In the genomic region with DNA sequence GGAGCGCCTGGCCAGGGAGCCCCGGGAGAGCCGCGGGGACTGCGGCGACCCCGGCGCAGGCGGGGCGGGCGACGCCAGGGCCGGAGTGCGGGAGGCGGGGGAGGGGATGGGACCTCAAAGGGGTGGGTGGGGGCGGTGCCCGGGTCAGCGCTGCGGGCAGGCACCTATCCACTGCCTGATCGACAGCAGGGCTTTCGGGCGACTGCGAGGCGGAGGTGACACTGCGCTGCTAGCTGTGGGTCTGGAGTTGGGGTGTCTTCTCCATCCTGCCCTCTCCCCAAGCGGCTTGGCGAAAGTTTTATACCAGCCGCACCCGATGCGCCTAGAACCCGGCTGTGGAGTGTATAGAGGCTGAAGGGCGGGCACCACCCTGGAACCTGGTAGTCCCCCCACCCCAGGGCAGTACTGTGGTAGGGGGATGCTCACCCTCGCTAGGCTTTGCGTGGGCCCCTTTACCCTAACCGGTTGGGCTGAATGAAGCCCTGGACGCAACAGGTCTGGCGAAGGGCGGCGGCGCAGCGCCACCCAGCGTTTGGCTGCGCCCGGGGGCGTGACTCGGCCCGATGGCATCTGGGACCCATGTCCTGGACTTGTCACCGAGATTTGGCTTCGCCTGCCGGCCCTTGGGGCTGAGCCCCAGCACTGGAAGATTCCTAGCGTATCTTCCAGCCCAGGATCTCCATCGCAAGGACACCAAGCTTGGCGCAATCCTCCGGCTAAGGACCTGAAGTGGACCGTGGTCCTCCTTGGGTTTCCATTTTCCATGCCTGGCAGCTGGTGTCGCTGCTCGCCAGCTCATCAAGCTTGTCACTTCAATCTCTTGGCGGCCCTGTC, we compare ENCODE assay signal across 8 mouse cellular contexts. TPM values are rescaled to one million over a fixed set of nuclear protein-coding genes. Genes with fewer than 3 reads are reported as not detected.
DNase-seq lines count a peak whose midpoint lies in the region; ATAC-seq lines count a peak whose summit lies in the region.

Syt17 (minus strand) TSS at position 89 of the 834 bp plus-strand sequence.

- WGBS in hindbrain, embryonic 12.5 days, result under 1% methylated on average over 58 of the region's 58 CpGs

- DNase-seq in adrenal gland, adult (ENCODE audit: inconsistent age in 2 of 2, low spot score in 1 of 2), result peak; percentile 70 to 93
- DNase-seq in cerebellum, adult 9-11 months, result peak; percentile 33
- DNase-seq in frontal cortex, postnatal 25 days (ENCODE audit: low spot score in 2 of 2), result peak; percentile 44 to 48
- DNase-seq in layer of hippocampus, postnatal 25 days (ENCODE audit: extremely low spot score in 1 of 2, low spot score in 1 of 2), result peak; percentile 64 to 71
- DNase-seq in lung, postnatal 25 days (ENCODE audit: low spot score), result peak; percentile 76
- DNase-seq in right cerebral cortex, postnatal 10 days (ENCODE audit: low spot score in 2 of 2), result peak; percentile 57 to 66

- H3K4me1 ChIP-seq in hindbrain, embryonic 12.5 days, result peaks cover 21% of the 10 kb centered on the region

- H3K27ac ChIP-seq in hindbrain, embryonic 12.5 days, result no peak within 1 kb of the TSS

- H3K36me3 ChIP-seq in hindbrain, embryonic 12.5 days, result no peaks in the 10 kb centered on the region

- H3K9ac ChIP-seq in hindbrain, embryonic 12.5 days, result peak within 1 kb of the TSS; percentile 61

- no peaks in the 10 kb centered on the region for H3K9me3 ChIP-seq in hindbrain, embryonic 12.5 days (replicated peaks)

- peaks cover 29% of the 10 kb centered on the region for H3K27me3 ChIP-seq in hindbrain, embryonic 12.5 days

- peak within 1 kb of the TSS; percentile 92 for H3K4me2 ChIP-seq in hindbrain, embryonic 12.5 days (replicated peaks)

- peak; percentile 71 for ATAC-seq in hindbrain, embryonic 12.5 days (ENCODE audit: low FRiP score)
- no peak for ATAC-seq in inflammation-experienced regulatory T-cells, adult 6 months

- peak within 1 kb of the TSS; percentile 62 for H3K4me3 ChIP-seq in hindbrain, embryonic 12.5 days

RNA-seq across cellular contexts. Expression of gene Syt17, which starts in this region (rescaled TPM):
- 6.1 and 6.4 TPM in 2 replicates for polyA plus RNA-seq in hindbrain, embryonic 12.5 days (2016; fragmentation: Nextera tagmentation; extraction: Ambion mirVana)
- total RNA-seq in layer of hippocampus, postnatal 25 days (2021), result 10 to 100 TPM; 86.1 to 99.6 TPM
- polyA plus RNA-seq in inflammation-experienced regulatory T-cells, adult 6 months (2017; shearing (Covaris generic)), result under 1 TPM in 1 of 3 experiments, not detected in 2; 0.21 TPM
